Mouse (Mus musculus): ENCODE measurements at regions not wholly inside any gene's neighbourhood (a gene's known extent, or its start where the extent isn't known, plus 50 kb on each side); places are given as distances from the start of the nearest gene placed in this dataset.

DNA sequence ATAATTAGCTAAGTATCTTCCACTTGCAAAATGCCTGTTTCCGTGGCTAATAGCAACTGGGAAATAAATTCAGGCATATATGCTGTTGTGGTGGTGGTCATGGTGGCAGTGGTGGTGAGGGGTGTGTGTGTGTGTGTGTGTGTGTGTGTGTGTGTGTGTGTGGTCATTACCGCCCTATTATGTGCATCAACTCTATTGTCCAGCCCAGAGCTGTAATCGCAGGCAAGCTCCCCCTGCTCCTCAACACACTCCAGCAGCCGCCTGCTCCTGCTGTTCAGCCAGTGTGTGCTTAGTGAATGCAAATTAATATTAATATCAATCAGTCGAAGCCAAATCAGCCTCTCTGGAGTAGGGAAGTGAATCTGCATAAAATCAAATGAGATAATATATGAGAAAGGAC lies 152.9 kb upstream of the Zic3 start:
- H3K27me3 ChIP-seq (ENCODE audit: control insufficient read depth): no peaks in the 10 kb centered on the region
- no peaks in the 10 kb centered on the region for H3K9me3 ChIP-seq (ENCODE audit: control insufficient read depth, low read length)
- no peaks in the 10 kb centered on the region for H3K36me3 ChIP-seq (ENCODE audit: control insufficient read depth)
- no peaks in the 10 kb centered on the region for H3K4me1 ChIP-seq (ENCODE audit: control insufficient read depth)
- TF ChIP-seq GATA1 (IDR thresholded peaks at IDR 0.05; ENCODE audit: low read length): no peak
- no peak for TF ChIP-seq TAL1 (IDR thresholded peaks at IDR 0.05; ENCODE audit: low read length)
- no peak overlapping the region for H3K4me3 ChIP-seq (replicated peaks)

- H3K36me3 ChIP-seq (ENCODE audit: control insufficient read depth): no peaks in the 10 kb centered on the region
- H3K4me1 ChIP-seq (ENCODE audit: control insufficient read depth): no peaks in the 10 kb centered on the region
- no peak for TF ChIP-seq GATA1 (IDR thresholded peaks at IDR 0.05; ENCODE audit: low read length)
- no peak overlapping the region for H3K4me3 ChIP-seq (replicated peaks)
- H3K27me3 ChIP-seq (ENCODE audit: control insufficient read depth): peaks cover 53% of the 10 kb centered on the region
- peaks cover 6% of the 10 kb centered on the region for H3K9me3 ChIP-seq (ENCODE audit: control insufficient read depth, low read length)
Observed at GRCm38 (mm10) chrX:57916705-57917104, 105.8 kb upstream of the Zic3 start.

- TF ChIP-seq GATA1 (IDR thresholded peaks at IDR 0.05; ENCODE audit: low read length) (no peak), TAL1 (IDR thresholded peaks at IDR 0.05; ENCODE audit: low read length) (no peak)
- Histone ChIP-seq H3K4me1 (ENCODE audit: control insufficient read depth) (no peaks in the 10 kb centered on the region), H3K4me3 (replicated peaks) (no peak overlapping the region), H3K9me3 (ENCODE audit: control insufficient read depth, low read length) (peaks cover 6% of the 10 kb centered on the region), H3K36me3 (ENCODE audit: control insufficient read depth) (no peaks in the 10 kb centered on the region), H3K27me3 (ENCODE audit: control insufficient read depth) (peaks cover 60% of the 10 kb centered on the region)
Observed at GRCm38 (mm10) chrX:57917441-57918145, 104.9 kb upstream of the Zic3 start.

DNA sequence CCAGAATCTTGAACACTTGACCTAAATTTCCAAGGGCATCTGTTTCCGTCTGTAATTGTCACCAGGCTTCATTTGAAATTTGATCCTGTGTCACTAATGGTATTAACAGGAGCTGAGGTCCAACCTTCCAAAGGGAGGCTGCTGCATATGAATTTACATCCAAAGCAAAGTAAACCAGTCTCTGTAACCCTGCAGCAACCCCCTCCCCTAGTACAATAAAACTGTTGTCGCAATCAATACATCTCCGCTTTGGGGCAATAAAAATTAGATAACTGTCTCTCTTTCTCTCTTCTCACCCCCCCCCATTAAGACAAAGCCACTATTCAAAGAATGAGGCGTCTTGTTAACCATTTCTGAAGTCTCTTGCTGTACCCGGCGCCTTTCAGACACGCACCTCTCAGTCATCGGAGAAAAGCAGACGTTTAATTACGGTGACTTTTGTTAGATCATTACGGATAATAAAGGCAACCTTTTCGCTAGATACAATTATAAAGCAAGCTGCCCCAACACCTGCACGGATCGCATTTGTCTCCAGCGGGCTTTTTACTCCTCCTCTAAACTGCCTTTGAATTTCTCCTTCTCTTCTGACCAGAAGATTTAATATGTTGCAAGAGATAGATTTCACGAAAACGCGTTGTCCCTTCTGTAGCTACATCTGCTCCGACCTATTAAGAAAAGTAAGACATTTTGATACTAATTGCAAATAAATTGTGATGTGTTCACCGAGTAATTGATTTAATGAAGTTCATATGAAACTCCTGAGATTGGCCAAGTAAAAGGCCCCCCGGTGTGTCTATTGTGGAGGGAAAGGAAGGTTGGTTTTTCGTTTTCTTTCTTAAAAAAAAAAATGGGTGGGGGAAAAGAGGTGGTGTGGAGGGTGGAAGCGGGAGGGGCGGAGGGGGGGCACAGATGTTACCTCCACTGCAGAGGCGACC lies 104.1 kb upstream of the Zic3 start:
- Histone ChIP-seq H3K9me3 (ENCODE audit: control insufficient read depth, low read length) (peaks cover 6% of the 10 kb centered on the region), H3K4me1 (ENCODE audit: control insufficient read depth) (no peaks in the 10 kb centered on the region), H3K4me3 (replicated peaks) (no peak overlapping the region), H3K36me3 (ENCODE audit: control insufficient read depth) (no peaks in the 10 kb centered on the region), H3K27me3 (ENCODE audit: control insufficient read depth) (peaks cover 67% of the 10 kb centered on the region)
- no peak for TF ChIP-seq TAL1 (IDR thresholded peaks at IDR 0.05; ENCODE audit: low read length)
- TF ChIP-seq GATA1 (IDR thresholded peaks at IDR 0.05; ENCODE audit: low read length): no peak

DNA sequence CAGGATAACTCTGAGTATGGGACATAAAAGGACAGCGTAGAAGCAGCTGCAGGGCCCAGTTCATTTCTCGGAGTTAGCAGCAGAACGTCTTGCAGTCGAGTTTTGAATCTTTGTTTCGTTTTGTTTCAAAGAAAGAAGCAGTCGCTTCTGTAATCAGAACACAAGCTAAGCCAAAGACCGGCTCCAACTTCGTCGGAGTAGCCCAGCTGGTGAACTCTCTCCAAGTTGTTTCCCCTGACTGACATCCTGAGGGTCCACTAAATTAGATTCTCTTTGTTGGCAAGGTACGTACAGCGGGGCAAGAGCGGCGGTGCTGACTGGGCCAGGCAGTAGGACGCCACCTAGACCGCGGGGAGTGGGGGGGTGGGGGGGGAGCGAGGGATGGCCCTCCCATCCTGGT lies 102.6 kb upstream of the Zic3 start:
- Histone ChIP-seq H3K4me1 (ENCODE audit: control insufficient read depth) (no peaks in the 10 kb centered on the region), H3K36me3 (ENCODE audit: control insufficient read depth) (no peaks in the 10 kb centered on the region), H3K4me3 (replicated peaks) (no peak overlapping the region), H3K9me3 (ENCODE audit: control insufficient read depth, low read length) (peaks cover 6% of the 10 kb centered on the region), H3K27me3 (ENCODE audit: control insufficient read depth) (peaks cover 67% of the 10 kb centered on the region)
- TF ChIP-seq TAL1 (IDR thresholded peaks at IDR 0.05; ENCODE audit: low read length): no peak
- TF ChIP-seq GATA1 (IDR thresholded peaks at IDR 0.05; ENCODE audit: low read length): no peak

GRCm38 (mm10) chrX:57920376-57920775 lies 102.1 kb upstream of the Zic3 start:
- peaks cover 67% of the 10 kb centered on the region for H3K27me3 ChIP-seq (ENCODE audit: control insufficient read depth)

DNA sequence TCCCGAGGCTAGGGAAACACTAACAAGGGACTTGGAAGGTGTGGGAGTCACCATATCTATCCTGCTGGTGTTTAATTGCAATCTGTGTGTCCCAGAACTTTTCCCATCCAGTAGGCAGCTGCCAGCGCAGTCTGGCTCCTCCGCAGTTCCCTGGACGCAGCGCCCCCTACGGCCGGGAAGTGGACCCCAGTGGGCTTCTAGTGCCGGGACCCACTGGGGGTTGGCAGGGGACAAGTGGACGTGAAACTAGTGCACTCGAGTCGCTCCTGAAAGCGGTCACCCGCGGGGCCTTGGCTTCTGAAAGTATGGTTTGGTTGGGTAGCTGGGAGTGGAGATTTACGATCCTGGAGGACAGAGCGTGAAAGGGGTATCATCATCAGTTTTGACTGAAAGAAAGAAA lies 101.2 kb upstream of the Zic3 start:
- TF ChIP-seq GATA1 (IDR thresholded peaks at IDR 0.05; ENCODE audit: low read length) (no peak), TAL1 (IDR thresholded peaks at IDR 0.05; ENCODE audit: low read length) (no peak)
- Histone ChIP-seq H3K9me3 (ENCODE audit: control insufficient read depth, low read length) (peaks cover 6% of the 10 kb centered on the region), H3K4me1 (ENCODE audit: control insufficient read depth) (no peaks in the 10 kb centered on the region), H3K4me3 (replicated peaks) (no peak overlapping the region), H3K27me3 (ENCODE audit: control insufficient read depth) (peaks cover 67% of the 10 kb centered on the region), H3K36me3 (ENCODE audit: control insufficient read depth) (no peaks in the 10 kb centered on the region)

More at GRCm38 (mm10) chrX:57920376-57920775, 102.1 kb upstream of the Zic3 start:
- Histone ChIP-seq H3K4me3 (replicated peaks) (no peak overlapping the region), H3K4me1 (ENCODE audit: control insufficient read depth) (no peaks in the 10 kb centered on the region), H3K36me3 (ENCODE audit: control insufficient read depth) (no peaks in the 10 kb centered on the region), H3K9me3 (ENCODE audit: control insufficient read depth, low read length) (peaks cover 6% of the 10 kb centered on the region)
- no peak for TF ChIP-seq GATA1 (IDR thresholded peaks at IDR 0.05; ENCODE audit: low read length)
- TF ChIP-seq TAL1 (IDR thresholded peaks at IDR 0.05; ENCODE audit: low read length): no peak

- Histone ChIP-seq H3K27me3 (ENCODE audit: control insufficient read depth) (peaks cover 61% of the 10 kb centered on the region), H3K36me3 (ENCODE audit: control insufficient read depth) (no peaks in the 10 kb centered on the region)
- no peak for TF ChIP-seq TAL1 (IDR thresholded peaks at IDR 0.05; ENCODE audit: low read length)
- TF ChIP-seq GATA1 (IDR thresholded peaks at IDR 0.05; ENCODE audit: low read length): no peak
Observed at GRCm38 (mm10) chrX:57921821-57922449, 100.6 kb upstream of the Zic3 start.

DNA sequence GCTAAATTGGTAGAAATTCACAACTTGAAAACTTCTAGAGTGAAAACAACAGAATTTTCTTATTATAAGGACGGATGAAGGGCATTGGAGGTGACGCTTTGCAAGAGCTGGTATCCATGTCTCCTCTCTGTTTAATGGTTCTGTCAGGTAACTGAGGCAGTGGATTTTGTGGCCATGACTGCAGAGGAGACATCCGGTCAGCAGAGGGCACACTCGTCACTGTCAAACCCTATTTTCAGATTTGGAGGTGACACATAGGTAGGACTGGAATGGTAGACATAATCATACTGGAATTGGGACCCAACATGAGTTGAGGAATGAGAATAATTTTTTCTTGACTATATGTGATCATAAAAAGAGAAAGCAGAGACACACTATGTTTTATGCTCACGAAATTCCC lies 98.7 kb upstream of the Zic3 start:
- no peak for TF ChIP-seq GATA1 (IDR thresholded peaks at IDR 0.05; ENCODE audit: low read length)
- no peak for TF ChIP-seq TAL1 (IDR thresholded peaks at IDR 0.05; ENCODE audit: low read length)
- H3K4me3 ChIP-seq (replicated peaks): no peak overlapping the region
- peaks cover 42% of the 10 kb centered on the region for H3K27me3 ChIP-seq (ENCODE audit: control insufficient read depth)
- H3K9me3 ChIP-seq (ENCODE audit: control insufficient read depth, low read length): peaks cover 6% of the 10 kb centered on the region
- H3K4me1 ChIP-seq (ENCODE audit: control insufficient read depth): no peaks in the 10 kb centered on the region
- H3K36me3 ChIP-seq (ENCODE audit: control insufficient read depth): no peaks in the 10 kb centered on the region

More at GRCm38 (mm10) chrX:57921821-57922449, 100.6 kb upstream of the Zic3 start:
- Histone ChIP-seq H3K9me3 (ENCODE audit: control insufficient read depth, low read length) (peaks cover 6% of the 10 kb centered on the region), H3K4me1 (ENCODE audit: control insufficient read depth) (no peaks in the 10 kb centered on the region), H3K4me3 (replicated peaks) (no peak overlapping the region)
